Mouse (Mus musculus): ENCODE measurements around the gene Ndufv2.
"Not testable (repeated sequence)": the region's sequence is repeated elsewhere in the genome, so short reads cannot be mapped to it uniquely, and the experiment has no call there.

Ndufv2 gene

DNA sequence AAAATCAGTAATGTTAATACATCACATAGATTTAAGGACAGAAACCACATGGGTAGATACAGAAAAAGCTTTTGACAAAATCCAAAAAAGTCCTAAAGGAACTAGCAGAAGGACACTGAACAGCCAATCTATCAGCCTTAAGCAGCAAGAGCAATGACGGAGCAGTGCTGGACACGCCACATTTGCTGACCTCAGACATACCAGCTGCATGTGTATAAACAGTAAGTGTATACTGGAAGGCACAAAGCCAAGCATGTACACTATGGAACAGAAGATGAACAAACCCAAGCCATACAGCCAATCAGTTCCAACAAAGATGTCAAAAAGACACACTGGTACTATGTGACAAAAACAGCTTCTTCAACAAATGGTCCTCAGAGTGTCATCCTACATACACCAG is 44.2 kb downstream of the Ndufv2 start:
- Histone ChIP-seq H3K27me3 (ENCODE audit: insufficient read depth, low read length) (no peaks in the 10 kb centered on the region), H3K36me3 (ENCODE audit: insufficient read depth, low read length) (peaks cover 4% of the 10 kb centered on the region), H3K4me3 (replicated peaks; ENCODE audit: low read length) (no peak overlapping the region), H3K4me1 (replicated peaks; ENCODE audit: low read depth, low read length) (peaks cover 11% of the 10 kb centered on the region), H3K9me3 (ENCODE audit: low read length) (no peaks in the 10 kb centered on the region)
- TF ChIP-seq NANOG (IDR thresholded peaks at IDR 0.05; ENCODE audit: borderline replicate concordance, low read length), result no peak
- no peak for TF ChIP-seq POU5F1 (IDR thresholded peaks at IDR 0.05; ENCODE audit: borderline replicate concordance, low read length)
- TF ChIP-seq CTCF (conservative IDR thresholded peaks at IDR 0.05; ENCODE audit: low read length), result no peak

DNA sequence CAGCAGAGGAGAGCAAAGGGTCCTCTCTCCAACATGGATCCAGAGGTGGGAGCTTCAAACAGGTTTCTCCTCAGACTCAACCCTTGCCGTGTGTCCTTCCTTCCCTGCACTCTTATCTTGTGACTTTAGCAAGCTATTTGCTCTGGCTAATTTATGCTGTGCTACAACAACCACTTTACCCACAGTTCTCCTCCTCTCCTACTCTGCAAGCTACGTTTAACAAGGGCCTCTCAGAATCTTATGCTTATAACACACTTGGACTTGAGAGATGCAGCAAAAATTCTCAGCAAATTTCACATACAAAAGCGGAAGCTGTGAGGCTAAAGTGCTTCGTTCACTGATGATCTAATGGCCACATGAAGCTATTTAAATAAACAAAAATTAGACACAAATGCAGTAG is 48.0 kb downstream of the Ndufv2 start:
- Histone ChIP-seq H3K36me3 (ENCODE audit: insufficient read depth, low read length) (peaks cover 4% of the 10 kb centered on the region), H3K4me1 (replicated peaks; ENCODE audit: low read depth, low read length) (peaks cover 7% of the 10 kb centered on the region), H3K4me3 (replicated peaks; ENCODE audit: low read length) (no peak overlapping the region), H3K9me3 (ENCODE audit: low read length) (no peaks in the 10 kb centered on the region), H3K27me3 (ENCODE audit: insufficient read depth, low read length) (no peaks in the 10 kb centered on the region)
- no peak for TF ChIP-seq CTCF (conservative IDR thresholded peaks at IDR 0.05; ENCODE audit: low read length)

DNA sequence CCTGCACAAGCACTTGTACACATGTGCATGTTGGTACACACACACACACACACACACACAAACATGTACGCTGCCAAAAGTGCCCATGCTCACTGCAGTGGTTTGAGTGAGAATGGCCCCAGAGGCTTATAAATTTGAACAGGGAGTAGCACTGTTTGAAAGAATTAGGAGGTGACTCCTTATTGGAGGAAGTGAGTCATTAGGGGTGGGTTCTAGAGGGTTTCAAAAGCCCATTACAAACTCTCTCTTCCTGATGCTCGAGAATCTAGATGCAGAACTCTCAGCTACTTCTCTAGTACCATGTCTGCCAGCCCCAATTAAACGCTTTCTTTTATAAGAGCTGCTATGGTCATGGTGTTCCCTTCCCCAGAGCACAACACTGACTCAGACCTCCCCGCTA is 52.6 kb downstream of the Ndufv2 start:
- no peaks in the 10 kb centered on the region for H3K27me3 ChIP-seq (ENCODE audit: insufficient read depth, low read length)
- peaks cover 3% of the 10 kb centered on the region; the same call in 1 of the 2 replicates for H3K4me1 ChIP-seq (replicated peaks; ENCODE audit: low read depth, low read length)
- no peak for TF ChIP-seq POU5F1 (IDR thresholded peaks at IDR 0.05; ENCODE audit: borderline replicate concordance, low read length)
- no peak for TF ChIP-seq CTCF (conservative IDR thresholded peaks at IDR 0.05; ENCODE audit: low read length)
- no peak for TF ChIP-seq NANOG (IDR thresholded peaks at IDR 0.05; ENCODE audit: borderline replicate concordance, low read length)
- H3K4me3 ChIP-seq (replicated peaks; ENCODE audit: low read length), result no peak overlapping the region
- 0 out of 2 replicates have a peak, but pooled peaks cover 3% of the 10 kb centered on the region for H3K36me3 ChIP-seq (ENCODE audit: insufficient read depth, low read length)
- no peaks in the 10 kb centered on the region for H3K9me3 ChIP-seq (ENCODE audit: low read length)

DNA sequence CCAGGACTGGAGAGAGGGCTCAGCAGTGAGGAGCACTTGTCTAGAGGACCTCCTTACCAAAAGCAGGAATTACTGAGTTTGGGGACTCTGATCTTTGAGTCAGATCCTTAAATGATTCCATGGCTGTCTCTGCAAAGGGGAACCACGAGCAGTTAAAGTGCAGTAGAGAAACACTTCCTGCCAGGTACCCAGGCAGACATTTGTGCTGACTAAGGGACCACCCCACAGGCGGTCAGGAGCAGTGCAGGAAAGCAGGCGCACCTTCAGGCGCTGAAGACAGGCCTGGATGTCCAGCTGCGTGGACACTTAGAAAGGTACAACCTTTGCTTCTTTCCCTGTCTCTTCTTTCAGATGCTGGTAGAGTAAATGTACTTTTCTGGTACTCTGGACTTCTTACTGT is 53.2 kb downstream of the Ndufv2 start:
- no peak overlapping the region for H3K4me3 ChIP-seq (replicated peaks; ENCODE audit: low read length)
- peaks cover 3% of the 10 kb centered on the region; the same call in 1 of the 2 replicates for H3K4me1 ChIP-seq (replicated peaks; ENCODE audit: low read depth, low read length)
- H3K27me3 ChIP-seq (ENCODE audit: insufficient read depth, low read length), result no peaks in the 10 kb centered on the region
- no peaks in the 10 kb centered on the region for H3K9me3 ChIP-seq (ENCODE audit: low read length)
- H3K36me3 ChIP-seq (ENCODE audit: insufficient read depth, low read length), result 0 out of 2 replicates have a peak, but pooled peaks cover 3% of the 10 kb centered on the region
- no peak for TF ChIP-seq CTCF (conservative IDR thresholded peaks at IDR 0.05; ENCODE audit: low read length)
- TF ChIP-seq POU5F1 (IDR thresholded peaks at IDR 0.05; ENCODE audit: borderline replicate concordance, low read length), result no peak
- TF ChIP-seq NANOG (IDR thresholded peaks at IDR 0.05; ENCODE audit: borderline replicate concordance, low read length), result no peak

DNA sequence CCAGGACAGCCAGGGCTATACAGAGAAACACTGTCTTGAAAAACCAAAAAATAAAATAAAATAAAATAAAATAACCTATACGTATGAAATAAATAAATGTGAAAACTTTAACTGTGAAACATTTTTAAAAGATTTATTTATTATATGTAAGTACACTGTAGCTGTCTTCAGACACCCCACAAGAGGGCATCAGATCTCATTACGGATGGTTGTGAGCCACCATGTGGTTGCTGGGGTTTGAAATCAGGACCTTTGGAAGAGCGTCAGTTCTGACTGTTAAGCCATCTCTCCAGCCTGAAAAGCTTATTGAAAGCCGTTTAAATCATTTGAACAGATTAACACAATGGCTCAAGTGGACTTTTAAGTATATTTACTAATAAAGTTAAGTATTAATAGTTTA is 57.7 kb downstream of the Ndufv2 start:
- H3K9me3 ChIP-seq (ENCODE audit: low read length); H3K4me1 ChIP-seq (replicated peaks; ENCODE audit: low read depth, low read length); H3K27me3 ChIP-seq (ENCODE audit: insufficient read depth, low read length); H3K36me3 ChIP-seq (ENCODE audit: insufficient read depth, low read length); H3K4me3 ChIP-seq (replicated peaks; ENCODE audit: low read length): not testable (repeated sequence)
- peak; percentile 22; the same call in 1 of the 2 replicates for TF ChIP-seq CTCF (conservative IDR thresholded peaks at IDR 0.05; ENCODE audit: low read length)

DNA sequence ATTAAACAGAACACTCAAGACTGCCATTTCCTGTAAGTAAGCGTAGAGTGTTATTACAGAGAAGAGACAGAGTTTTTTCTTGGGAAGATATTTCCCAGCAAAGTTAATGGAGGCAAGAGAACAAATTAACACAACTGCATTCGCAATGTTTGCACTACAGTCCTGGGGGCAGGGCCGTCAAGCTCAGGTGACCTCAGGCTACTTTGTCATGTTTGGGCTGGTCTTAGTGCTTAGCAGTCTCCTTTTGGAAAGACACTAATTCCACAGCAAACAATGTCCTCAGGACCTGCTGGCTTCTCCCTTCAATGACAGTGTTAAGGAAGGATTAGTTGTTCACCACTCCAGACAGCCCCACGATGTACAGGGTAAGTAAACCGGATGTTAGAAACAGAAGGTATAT is 60.3 kb downstream of the Ndufv2 start:
- H3K9me3 ChIP-seq (ENCODE audit: low read length), result no peaks in the 10 kb centered on the region
- no peak for TF ChIP-seq NANOG (IDR thresholded peaks at IDR 0.05; ENCODE audit: borderline replicate concordance, low read length)
- TF ChIP-seq CTCF (conservative IDR thresholded peaks at IDR 0.05; ENCODE audit: low read length), result no peak
- TF ChIP-seq POU5F1 (IDR thresholded peaks at IDR 0.05; ENCODE audit: borderline replicate concordance, low read length), result no peak
- H3K27me3 ChIP-seq (ENCODE audit: insufficient read depth, low read length), result no peaks in the 10 kb centered on the region
- no peaks in the 10 kb centered on the region for H3K4me1 ChIP-seq (replicated peaks; ENCODE audit: low read depth, low read length)
- H3K4me3 ChIP-seq (replicated peaks; ENCODE audit: low read length), result no peak overlapping the region
- peaks cover 12% of the 10 kb centered on the region; the same call in 1 of the 2 replicates for H3K36me3 ChIP-seq (ENCODE audit: insufficient read depth, low read length)

DNA sequence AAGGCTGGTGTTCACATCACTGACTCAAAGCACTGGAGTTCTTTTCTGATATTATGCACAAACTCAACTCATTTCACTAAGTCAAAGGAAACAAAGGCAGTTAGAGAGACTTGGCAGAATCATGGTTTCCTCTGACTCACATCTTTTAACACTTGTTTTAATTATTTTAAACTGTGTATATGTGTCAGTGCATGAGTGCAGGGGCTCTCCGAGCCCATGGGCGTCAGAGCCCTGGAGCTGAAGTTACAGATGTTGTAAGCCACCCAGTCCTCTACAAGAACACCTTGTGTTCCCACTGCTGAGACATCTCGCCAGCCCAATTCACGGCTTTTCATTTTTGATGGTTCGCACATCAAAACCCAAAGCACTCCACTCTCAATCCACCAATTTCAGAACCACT is 68.1 kb downstream of the Ndufv2 start:
- no peaks in the 10 kb centered on the region for H3K4me1 ChIP-seq (replicated peaks; ENCODE audit: low read depth, low read length)
- no peak for TF ChIP-seq CTCF (conservative IDR thresholded peaks at IDR 0.05; ENCODE audit: low read length)
- TF ChIP-seq NANOG (IDR thresholded peaks at IDR 0.05; ENCODE audit: borderline replicate concordance, low read length), result no peak
- no peak for TF ChIP-seq POU5F1 (IDR thresholded peaks at IDR 0.05; ENCODE audit: borderline replicate concordance, low read length)
- no peaks in the 10 kb centered on the region for H3K27me3 ChIP-seq (ENCODE audit: insufficient read depth, low read length)

DNA sequence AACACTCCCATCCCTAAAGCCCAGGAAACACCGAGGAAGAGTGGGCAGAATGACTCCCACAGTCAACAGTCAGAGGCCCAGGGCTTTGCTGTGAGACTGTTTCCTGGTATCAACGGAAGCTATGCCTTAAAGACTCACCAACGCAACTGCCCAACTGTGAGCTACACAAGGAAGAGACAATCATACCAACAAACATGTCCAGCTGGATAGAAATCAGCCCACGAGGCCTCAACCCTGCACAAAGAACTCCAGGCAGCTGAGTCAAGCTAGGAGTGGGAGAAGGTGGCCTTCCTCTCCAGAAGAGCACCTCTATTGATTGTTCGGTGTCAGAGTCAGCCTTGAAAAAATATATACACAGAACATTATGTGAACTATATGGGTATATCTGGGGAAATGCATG is 69.4 kb downstream of the Ndufv2 start:
- H3K27me3 ChIP-seq (ENCODE audit: insufficient read depth, low read length), result no peaks in the 10 kb centered on the region
- H3K4me3 ChIP-seq (replicated peaks; ENCODE audit: low read length), result no peak overlapping the region
- H3K4me1 ChIP-seq (replicated peaks; ENCODE audit: low read depth, low read length), result no peaks in the 10 kb centered on the region
- no peak for TF ChIP-seq POU5F1 (IDR thresholded peaks at IDR 0.05; ENCODE audit: borderline replicate concordance, low read length)
- no peak for TF ChIP-seq CTCF (conservative IDR thresholded peaks at IDR 0.05; ENCODE audit: low read length)
- no peak for TF ChIP-seq NANOG (IDR thresholded peaks at IDR 0.05; ENCODE audit: borderline replicate concordance, low read length)
- H3K36me3 ChIP-seq (ENCODE audit: insufficient read depth, low read length), result peaks cover 16% of the 10 kb centered on the region
- H3K9me3 ChIP-seq (ENCODE audit: low read length), result no peaks in the 10 kb centered on the region

More for the DNA sequence above, 68.1 kb downstream of the Ndufv2 start:
- Histone ChIP-seq H3K36me3 (ENCODE audit: insufficient read depth, low read length) (peaks cover 13% of the 10 kb centered on the region; the same call in 1 of the 2 replicates), H3K4me3 (replicated peaks; ENCODE audit: low read length) (no peak overlapping the region), H3K9me3 (ENCODE audit: low read length) (no peaks in the 10 kb centered on the region)
